Mouse (Mus musculus): Measurements from ENCODE around the gene Nepro. TPM values are rescaled to one million over a fixed set of nuclear protein-coding genes. Genes with fewer than 3 reads are reported as not detected.
A peak's percentile ranks its signal among the peaks of the same experiment; 100 is the strongest.

The Nepro gene
- 9.9 and 10.4 TPM in 2 replicates for polyA plus RNA-seq (2016; fragmentation: Nextera tagmentation; extraction: Ambion mirVana)

- peak within 1 kb of the TSS; percentile 83 for H3K4me2 ChIP-seq
- peak; percentile 97 for ATAC-seq (ENCODE audit: low FRiP score)
- peak within 1 kb of the TSS; percentile 78 for H3K4me3 ChIP-seq (replicated peaks)
- H3K27me3 ChIP-seq, result no peaks in the 10 kb centered on the region
- under 1% methylated on average over 64 of the region's 64 CpGs for WGBS
- no peaks in the 10 kb centered on the region for H3K9me3 ChIP-seq
- peak within 1 kb of the TSS; percentile 86 for H3K27ac ChIP-seq
- peaks cover 20% of the 10 kb centered on the region for H3K36me3 ChIP-seq (replicated peaks)
- peak within 1 kb of the TSS; percentile 83 for H3K9ac ChIP-seq
- peaks cover 24% of the 10 kb centered on the region for H3K4me1 ChIP-seq
These were observed at the start of gene Nepro for GRCm38 (mm10) chr16:44724083-44724787. TSS of gene Nepro (plus strand) at chr16:44724301.

- 89% methylated on average over 2 of the region's 2 CpGs for WGBS
- no peak overlapping the region for H3K27ac ChIP-seq
These were observed 47.7 kb upstream of the Nepro start for GRCm38 (mm10) chr16:44676357-44676756.

GRCm38 (mm10) chr16:44679082-44679481, 45.0 kb upstream of the Nepro start:
- 15% methylated on average over 8 of the region's 8 CpGs for WGBS
- 0 out of 2 replicates have a peak, but pooled peaks cover under 1% of the 10 kb centered on the region for H3K27me3 ChIP-seq
- no peak overlapping the region; the same call in 1 of the 2 replicates for H3K4me3 ChIP-seq (replicated peaks)
- no peaks in the 10 kb centered on the region for H3K36me3 ChIP-seq (replicated peaks)
- H3K27ac ChIP-seq, result peak overlapping the region; percentile 91
- peak; percentile 61 for ATAC-seq (ENCODE audit: low FRiP score)
- H3K4me2 ChIP-seq, result peak overlapping the region; percentile 45
- H3K9ac ChIP-seq, result no peak overlapping the region
- peaks cover 38% of the 10 kb centered on the region for H3K4me1 ChIP-seq
- H3K9me3 ChIP-seq, result peaks cover 12% of the 10 kb centered on the region

More at GRCm38 (mm10) chr16:44676357-44676756, 47.7 kb upstream of the Nepro start:
- peaks cover 57% of the 10 kb centered on the region for H3K4me1 ChIP-seq
- no peak for ATAC-seq (ENCODE audit: low FRiP score)
- H3K9me3 ChIP-seq, result no peaks in the 10 kb centered on the region
- no peaks in the 10 kb centered on the region for H3K36me3 ChIP-seq (replicated peaks)
- peaks cover 16% of the 10 kb centered on the region; the same call in 1 of the 2 replicates for H3K27me3 ChIP-seq
- no peak overlapping the region for H3K4me3 ChIP-seq (replicated peaks)
- H3K4me2 ChIP-seq, result no peak overlapping the region
- H3K9ac ChIP-seq, result no peak overlapping the region

DNA sequence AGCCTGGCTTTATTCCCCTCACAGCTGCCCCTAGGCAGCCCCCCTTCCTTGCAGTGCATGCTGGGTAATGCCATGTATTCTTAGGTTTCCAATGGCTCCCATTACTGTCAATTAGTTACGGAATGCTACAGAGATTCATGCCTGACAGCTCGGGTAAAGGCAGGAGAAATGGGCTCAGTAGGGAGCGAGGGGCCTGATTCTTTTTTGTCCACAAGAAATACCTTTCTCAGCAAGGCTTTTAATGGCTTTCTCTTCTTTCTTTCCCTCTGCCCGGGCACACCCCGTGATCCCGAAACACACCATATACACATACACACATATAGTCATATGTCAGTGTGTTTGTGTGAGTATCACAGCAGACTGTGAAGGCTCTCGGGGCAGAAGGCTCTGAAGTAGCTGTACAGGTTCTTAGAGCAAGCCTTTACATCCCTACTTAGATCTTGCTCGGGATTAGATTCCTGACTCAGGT, 44.6 kb upstream of the Nepro start:
- Histone ChIP-seq H3K9ac (0 out of 2 replicates have a peak overlapping the region, but pooled peaks have one; percentile 7), H3K27me3 (no peaks in the 10 kb centered on the region), H3K4me3 (replicated peaks) (peak overlapping the region; percentile 13; the same call in 1 of the 2 replicates), H3K9me3 (peaks cover 12% of the 10 kb centered on the region), H3K4me1 (peaks cover 42% of the 10 kb centered on the region), H3K27ac (peak overlapping the region; percentile 91), H3K36me3 (replicated peaks) (no peaks in the 10 kb centered on the region), H3K4me2 (peak overlapping the region; percentile 45)
- 2% methylated on average over 8 of the region's 8 CpGs for WGBS
- peak; percentile 94 for ATAC-seq (ENCODE audit: low FRiP score)

GRCm38 (mm10) chr16:44680756-44681498, 43.2 kb upstream of the Nepro start:
- Histone ChIP-seq H3K36me3 (replicated peaks) (no peaks in the 10 kb centered on the region), H3K9me3 (peaks cover 12% of the 10 kb centered on the region), H3K4me1 (peaks cover 52% of the 10 kb centered on the region), H3K27ac (peak overlapping the region; percentile 91), H3K9ac (no peak overlapping the region), H3K27me3 (no peaks in the 10 kb centered on the region), H3K4me2 (no peak overlapping the region), H3K4me3 (replicated peaks) (no peak overlapping the region)
- no peak for ATAC-seq (ENCODE audit: low FRiP score)
- 80% methylated on average over 9 of the region's 9 CpGs for WGBS

DNA sequence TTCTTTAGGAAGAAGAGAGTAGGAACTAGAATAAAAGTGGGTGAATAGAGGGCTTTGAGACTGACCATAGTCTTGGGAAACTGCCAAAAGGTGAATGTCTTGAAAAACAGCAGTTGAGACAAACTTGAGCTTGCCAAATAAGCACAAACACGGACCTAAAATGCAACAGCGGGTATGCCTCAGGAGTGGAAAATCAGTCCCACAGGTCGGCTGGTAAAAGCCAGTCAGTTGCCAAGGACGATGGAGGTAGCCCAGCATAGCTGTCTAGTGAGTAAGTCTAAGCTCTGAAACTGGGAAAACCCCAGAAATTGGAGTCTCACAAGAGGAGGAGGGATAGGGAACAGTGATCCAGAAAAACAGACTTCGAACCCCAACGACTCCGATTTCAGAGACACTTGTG, 39.5 kb upstream of the Nepro start:
- ATAC-seq (ENCODE audit: low FRiP score), result no peak
- peak overlapping the region; percentile 31 for H3K27ac ChIP-seq

GRCm38 (mm10) chr16:44685401-44685800, 38.7 kb upstream of the Nepro start:
- Histone ChIP-seq H3K27me3 (no peaks in the 10 kb centered on the region), H3K4me2 (no peak overlapping the region), H3K4me3 (replicated peaks) (no peak overlapping the region), H3K36me3 (replicated peaks) (no peaks in the 10 kb centered on the region), H3K9ac (no peak overlapping the region), H3K9me3 (peaks cover 12% of the 10 kb centered on the region), H3K27ac (0 out of 2 replicates have a peak overlapping the region, but pooled peaks have one; percentile 31), H3K4me1 (peaks cover 60% of the 10 kb centered on the region)
- 82% methylated on average over 7 of the region's 7 CpGs for WGBS
- no peak for ATAC-seq (ENCODE audit: low FRiP score)

More for the DNA sequence above, 39.5 kb upstream of the Nepro start:
- WGBS, result 80% methylated on average over 7 of the region's 7 CpGs
- H3K4me1 ChIP-seq, result peaks cover 67% of the 10 kb centered on the region
- no peaks in the 10 kb centered on the region for H3K36me3 ChIP-seq (replicated peaks)
- H3K4me3 ChIP-seq (replicated peaks), result no peak overlapping the region
- H3K27me3 ChIP-seq, result no peaks in the 10 kb centered on the region
- H3K4me2 ChIP-seq, result no peak overlapping the region
- H3K9ac ChIP-seq, result no peak overlapping the region
- peaks cover 12% of the 10 kb centered on the region for H3K9me3 ChIP-seq

GRCm38 (mm10) chr16:44686991-44687718, 36.9 kb upstream of the Nepro start:
- H3K4me1 ChIP-seq, result peaks cover 51% of the 10 kb centered on the region
- ATAC-seq (ENCODE audit: low FRiP score), result peak; percentile 93
- peak overlapping the region; percentile 30 for H3K9ac ChIP-seq
- peak overlapping the region; percentile 56 for H3K4me2 ChIP-seq
- 11% methylated on average over 20 of the region's 20 CpGs for WGBS
- peaks cover 7% of the 10 kb centered on the region for H3K9me3 ChIP-seq
- H3K36me3 ChIP-seq (replicated peaks), result no peaks in the 10 kb centered on the region
- H3K27me3 ChIP-seq, result no peaks in the 10 kb centered on the region
- peak overlapping the region; percentile 94 for H3K27ac ChIP-seq
- peak overlapping the region; percentile 25 for H3K4me3 ChIP-seq (replicated peaks)

DNA sequence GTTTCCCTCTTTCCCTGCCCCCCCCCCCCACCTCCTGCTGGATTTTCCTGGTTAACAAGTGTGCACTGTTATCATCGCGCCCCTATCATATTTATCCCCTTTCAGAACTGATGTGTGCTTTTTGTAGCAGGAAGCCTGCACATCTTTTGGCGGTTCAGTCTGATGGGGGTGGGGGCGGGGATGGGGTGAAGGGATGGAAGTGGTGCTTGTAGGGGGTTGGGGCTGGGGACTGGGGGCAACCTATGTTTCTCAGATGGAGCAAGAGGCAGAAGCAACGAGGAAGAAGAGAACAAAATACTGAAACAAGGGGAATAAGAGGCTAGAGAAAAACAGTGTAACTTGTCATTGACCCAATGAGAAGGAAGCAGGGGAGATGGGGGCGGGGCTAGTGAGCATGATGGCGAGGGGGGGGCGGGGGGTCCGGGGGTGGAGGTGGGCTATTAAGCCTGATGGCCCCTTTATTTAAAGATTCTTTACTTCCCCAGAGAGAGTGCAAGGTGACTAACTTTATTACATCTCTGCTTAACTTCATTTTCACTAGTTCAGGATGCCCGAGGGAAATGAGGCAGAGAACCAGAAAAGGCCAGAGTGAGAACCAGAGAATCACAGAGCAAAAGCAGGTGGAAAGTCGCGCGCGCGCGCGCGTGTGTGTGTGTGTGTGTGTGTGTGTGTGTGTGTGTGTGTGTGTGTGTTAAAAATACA, 36.2 kb upstream of the Nepro start:
- H3K9me3 ChIP-seq, result 0 out of 2 replicates have a peak, but pooled peaks cover under 1% of the 10 kb centered on the region
- H3K4me1 ChIP-seq, result peaks cover 51% of the 10 kb centered on the region
- peak overlapping the region; percentile 25 for H3K4me3 ChIP-seq (replicated peaks)
- peak overlapping the region; percentile 56 for H3K4me2 ChIP-seq
- peak overlapping the region; percentile 94 for H3K27ac ChIP-seq
- no peak for ATAC-seq (ENCODE audit: low FRiP score)
- peak overlapping the region; percentile 30; the same call in 1 of the 2 replicates for H3K9ac ChIP-seq
- H3K27me3 ChIP-seq, result no peaks in the 10 kb centered on the region
- no peaks in the 10 kb centered on the region for H3K36me3 ChIP-seq (replicated peaks)
- WGBS, result 2% methylated on average over 17 of the region's 18 CpGs

GRCm38 (mm10) chr16:44688507-44688906, 35.6 kb upstream of the Nepro start:
- Histone ChIP-seq H3K9me3 (no peaks in the 10 kb centered on the region), H3K4me1 (peaks cover 51% of the 10 kb centered on the region), H3K36me3 (replicated peaks) (no peaks in the 10 kb centered on the region), H3K4me2 (peak overlapping the region; percentile 56), H3K27ac (peak overlapping the region; percentile 94), H3K27me3 (no peaks in the 10 kb centered on the region), H3K4me3 (replicated peaks) (no peak overlapping the region), H3K9ac (no peak overlapping the region)
- ATAC-seq (ENCODE audit: low FRiP score), result no peak
- 3% methylated on average over 4 of the region's 4 CpGs for WGBS

GRCm38 (mm10) chr16:44690501-44690900, 33.6 kb upstream of the Nepro start:
- H3K9me3 ChIP-seq, result no peaks in the 10 kb centered on the region
- no peak overlapping the region for H3K9ac ChIP-seq
- H3K4me3 ChIP-seq (replicated peaks), result no peak overlapping the region
- no peak overlapping the region for H3K27ac ChIP-seq
- WGBS, result 72% methylated on average over 2 of the region's 2 CpGs
- H3K4me1 ChIP-seq, result peaks cover 35% of the 10 kb centered on the region
- H3K36me3 ChIP-seq (replicated peaks), result no peaks in the 10 kb centered on the region
- no peak for ATAC-seq (ENCODE audit: low FRiP score)
- H3K4me2 ChIP-seq, result no peak overlapping the region
- no peaks in the 10 kb centered on the region for H3K27me3 ChIP-seq
